Mouse (Mus musculus) embryonic facial prominence, embryonic 14.5 days (tissue): ENCODE results near the gene Fthl17d. TPM values are rescaled to one million over a fixed set of nuclear protein-coding genes. Genes with fewer than 3 reads are reported as not detected.

ENCODE experiments used
- polyA plus RNA-seq: library from polyadenylated mRNA; unstranded; fragments of >200 nt; fragmentation: Nextera tagmentation; extraction: Ambion mirVana; gene quantifications from 2 replicates; pipeline ENCODE4 v1.2.1, GENCODE M21; 2014

Fthl17d gene
- polyA plus RNA-seq, 1 experiment from 2014 or later, result not detected

Other genes starting within 250 kb of the Fthl17d start
- gene Ssx9, start 238.3 kb downstream of the Fthl17d start, polyA plus RNA-seq, result not detected in 2 replicates
- gene Ssxb5, start 183.1 kb downstream of the Fthl17d start, polyA plus RNA-seq, result not detected in 2 replicates
- gene Gm6592, start 142.8 kb downstream of the Fthl17d start, polyA plus RNA-seq, result not detected in 2 replicates
- not detected in 2 replicates for gene Gm5751, start 112.5 kb downstream of the Fthl17d start, polyA plus RNA-seq
- gene B630019K06Rik, start 94.4 kb downstream of the Fthl17d start, polyA plus RNA-seq, result 4.0 and 4.8 TPM in 2 replicates
- not detected in 2 replicates for gene Fthl17b, start 23.8 kb downstream of the Fthl17d start, polyA plus RNA-seq
- not detected in 2 replicates for gene Fthl17c, start 10.2 kb downstream of the Fthl17d start, polyA plus RNA-seq
- gene Fthl17e, start 46.7 kb upstream of the Fthl17d start, polyA plus RNA-seq, result not detected in 2 replicates
- not detected in 2 replicates for gene Fthl17f, start 76.3 kb upstream of the Fthl17d start, polyA plus RNA-seq
- gene 4930402K13Rik, start 117.8 kb upstream of the Fthl17d start, polyA plus RNA-seq, result not detected in 2 replicates
- gene Lancl3, start 213.1 kb upstream of the Fthl17d start, polyA plus RNA-seq, result 0.67 and 0.76 TPM in 2 replicates